Mouse (Mus musculus): ENCODE results near the gene Spag7. TPM values are rescaled to one million over a fixed set of nuclear protein-coding genes. Genes with fewer than 3 reads are reported as not detected.

The Spag7 gene
- 10 to 100 TPM; 48.2 to 50.8 TPM for total RNA-seq (2021)

GRCm38 (mm10) chr11:70668771-70669505 is at the start of gene Spag7:
Gene Spag7 (minus strand): TSS chr11:70669416.
- peak; percentile 96 to 97 for DNase-seq

- DNase-seq: no peak
These were observed 49.3 kb upstream of the Spag7 start for GRCm38 (mm10) chr11:70718481-70718880.

GRCm38 (mm10) chr11:70715832-70716231 is 46.6 kb upstream of the Spag7 start:
- no peak for DNase-seq

- DNase-seq: no peak
These were observed 44.0 kb upstream of the Spag7 start for GRCm38 (mm10) chr11:70713222-70713621.

- DNase-seq: no peak
These were observed 41.8 kb upstream of the Spag7 start for GRCm38 (mm10) chr11:70711026-70711425.

GRCm38 (mm10) chr11:70706127-70706526 is 36.9 kb upstream of the Spag7 start:
- no peak for DNase-seq

GRCm38 (mm10) chr11:70702781-70703180 is 33.6 kb upstream of the Spag7 start:
- no peak for DNase-seq

- no peak for DNase-seq
These were observed 32.9 kb upstream of the Spag7 start for GRCm38 (mm10) chr11:70701984-70702733.

- DNase-seq: no peak
These were observed 32.2 kb upstream of the Spag7 start for GRCm38 (mm10) chr11:70701221-70701955.

- peak in 1 of 2 experiments; percentile 63 for DNase-seq
These were observed 31.4 kb upstream of the Spag7 start for GRCm38 (mm10) chr11:70700613-70701012.

- DNase-seq: peak; percentile 94 to 95
These were observed 30.7 kb upstream of the Spag7 start, which contains the start of the genes Inca1 and Kif1c for GRCm38 (mm10) chr11:70699722-70700556. Gene Inca1 (minus strand): TSS chr11:70700155. Gene Kif1c (plus strand): TSS chr11:70700548.

- DNase-seq: no peak
These were observed 29.8 kb upstream of the Spag7 start for GRCm38 (mm10) chr11:70699051-70699450.

GRCm38 (mm10) chr11:70697376-70697775 is 28.2 kb upstream of the Spag7 start:
- DNase-seq: no peak

GRCm38 (mm10) chr11:70693504-70693903 is 24.3 kb upstream of the Spag7 start:
- DNase-seq: no peak

- DNase-seq: no peak
These were observed 20.4 kb upstream of the Spag7 start for GRCm38 (mm10) chr11:70689578-70689977.

GRCm38 (mm10) chr11:70688372-70688771 is 19.2 kb upstream of the Spag7 start:
- no peak for DNase-seq

- DNase-seq: peak; percentile 88 to 91
These were observed 18.5 kb upstream of the Spag7 start, which contains the start of gene Camta2 for GRCm38 (mm10) chr11:70687601-70688199. Gene Camta2 (minus strand): TSS chr11:70688105.

GRCm38 (mm10) chr11:70686901-70687566 is 17.8 kb upstream of the Spag7 start:
- DNase-seq: peak; percentile 76 to 77

GRCm38 (mm10) chr11:70683640-70684039 is 14.4 kb upstream of the Spag7 start:
- no peak for DNase-seq

GRCm38 (mm10) chr11:70681897-70682581 is 12.8 kb upstream of the Spag7 start:
- DNase-seq: no peak
